Mouse (Mus musculus) liver, embryonic 15.5 days (tissue): Measurements from ENCODE around the gene Arpc3. TPM values are rescaled to one million over a fixed set of nuclear protein-coding genes. Genes with fewer than 3 reads are reported as not detected.

Experiments
- ATAC-seq: fragments of 200-750 bp; cut with Nextera tagmentation; 2 replicates; pipeline ENCODE4 v1.8.0; 2017; ENCODE audit warnings: moderate number of reproducible peaks, mild to moderate bottlenecking, moderate library complexity; ENCODE audit not compliant: insufficient read depth
- H3K27ac ChIP-seq: fragments of 300-500 bp; sonication (generic); replicated peaks from 2 replicates; pipeline ENCODE4 v1.5.1; 2015; ENCODE audit warnings: mild to moderate bottlenecking, inconsistent platforms
- H3K27me3 ChIP-seq: fragments of 300-500 bp; sonication (generic); 2 replicates; pipeline ENCODE4 v1.6.1; 2015; ENCODE audit warnings: mild to moderate bottlenecking, inconsistent platforms
- H3K36me3 ChIP-seq: fragments of 300-500 bp; sonication (generic); replicated peaks from 2 replicates; pipeline ENCODE4 v1.6.1; 2015; ENCODE audit warnings: moderate library complexity, mild to moderate bottlenecking, inconsistent platforms
- H3K4me1 ChIP-seq: fragments of 300-500 bp; sonication (generic); replicated peaks from 2 replicates; pipeline ENCODE4 v1.6.1; 2015; ENCODE audit warnings: inconsistent platforms
- H3K4me2 ChIP-seq: fragments of 300-500 bp; sonication (generic); 2 replicates; pipeline ENCODE4 v1.6.1; 2015; ENCODE audit warnings: moderate library complexity, mild to moderate bottlenecking, inconsistent platforms
- H3K4me3 ChIP-seq: fragments of 300-500 bp; sonication (generic); replicated peaks from 2 replicates; pipeline ENCODE4 v1.5.1; 2015; ENCODE audit warnings: mild to moderate bottlenecking, inconsistent platforms
- H3K9ac ChIP-seq: fragments of 300-500 bp; sonication (generic); 2 replicates; pipeline ENCODE4 v1.6.1; 2015; ENCODE audit warnings: moderate library complexity, mild to moderate bottlenecking, inconsistent platforms
- H3K9me3 ChIP-seq: fragments of 300-500 bp; sonication (generic); replicated peaks from 2 replicates; pipeline ENCODE4 v1.6.1; 2016; ENCODE audit warnings: inconsistent platforms
- WGBS: fragments of 180-500 bp; shearing (Covaris S2); methylation state at CpG from one replicate; pipeline ENCODE4 v1.1.7; 2015; ENCODE audit warnings: mixed read lengths; ENCODE audit not compliant: insufficient replicate concordance; 5-methylcytosine and 5-hydroxymethylcytosine counted together
- polyA plus RNA-seq: library from polyadenylated mRNA; unstranded; fragments of >200 nt; fragmentation: Nextera tagmentation; extraction: Ambion mirVana; gene quantifications from 2 replicates; pipeline ENCODE4 v1.2.1, GENCODE M21; 2015

The Arpc3 gene
- polyA plus RNA-seq, 1 experiment from 2014 or later = 105 TPM

DNA sequence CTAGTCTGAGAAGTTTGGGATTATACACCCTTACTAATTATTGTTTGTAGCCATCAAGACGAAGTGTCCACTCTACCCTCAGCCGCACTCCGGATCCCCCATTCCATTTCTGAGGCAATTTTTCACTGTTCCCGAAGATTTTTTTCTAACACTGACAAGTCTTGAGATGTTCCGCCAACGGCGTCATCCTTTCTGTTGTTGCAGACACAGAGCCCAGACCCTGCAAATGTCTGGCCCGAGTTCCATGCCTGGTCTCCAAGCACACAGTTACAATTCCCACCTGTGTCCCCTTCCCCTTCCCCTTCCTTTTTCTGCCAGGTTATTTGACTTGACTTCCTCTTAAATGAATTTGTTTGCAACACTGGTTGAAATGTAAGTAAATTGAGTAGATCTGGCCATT, 8.2 kb downstream of the Arpc3 start:
- WGBS = 79% methylated on average over 8 of the region's 8 CpGs
- H3K27me3 ChIP-seq = no peaks in the 10 kb centered on the region
- H3K9ac ChIP-seq = no peak overlapping the region
- H3K27ac ChIP-seq = no peak overlapping the region
- peaks cover 86% of the 10 kb centered on the region for H3K36me3 ChIP-seq
- H3K9me3 ChIP-seq = no peaks in the 10 kb centered on the region
- ATAC-seq = no peak
- peaks cover 17% of the 10 kb centered on the region; the same call in 1 of the 2 replicates for H3K4me1 ChIP-seq
- no peak overlapping the region for H3K4me3 ChIP-seq
- H3K4me2 ChIP-seq = no peak overlapping the region

DNA sequence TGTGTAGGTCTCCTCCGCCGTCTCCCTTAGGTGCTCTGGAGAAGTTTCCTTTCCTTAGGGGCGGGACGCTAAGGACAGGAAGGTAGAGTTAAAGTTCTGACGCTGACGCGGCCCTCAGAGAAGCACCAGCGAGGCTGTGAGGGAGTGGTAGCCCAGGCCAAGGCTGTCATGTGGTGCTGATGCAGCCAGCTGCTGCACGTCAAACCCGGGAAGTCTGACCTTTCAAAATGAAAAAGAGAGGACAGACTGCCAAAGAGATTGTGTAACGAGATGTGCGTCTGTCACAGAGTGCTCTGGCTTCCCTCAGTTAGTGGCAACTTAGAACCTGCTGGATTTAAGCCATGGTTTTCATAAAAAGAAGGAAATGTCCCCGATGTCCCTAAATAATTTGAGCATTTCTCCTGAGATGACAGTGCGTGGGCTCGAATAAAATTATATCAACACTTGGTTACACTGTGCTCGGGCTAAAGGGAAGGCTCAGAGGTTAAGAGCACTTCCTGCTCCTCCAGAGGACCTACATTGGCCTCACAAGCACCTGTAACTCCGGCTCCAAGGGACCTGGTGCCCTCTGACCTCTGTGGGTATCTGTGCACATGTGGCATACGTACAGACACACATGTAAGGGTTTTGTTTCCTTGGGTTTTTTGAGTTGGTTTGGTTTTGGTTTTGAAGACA, 9.1 kb downstream of the Arpc3 start:
- Histone ChIP-seq H3K9me3 (no peaks in the 10 kb centered on the region), H3K4me1 (peaks cover 11% of the 10 kb centered on the region; the same call in 1 of the 2 replicates), H3K27ac (no peak overlapping the region), H3K4me2 (no peak overlapping the region), H3K27me3 (no peaks in the 10 kb centered on the region), H3K36me3 (peaks cover 91% of the 10 kb centered on the region), H3K4me3 (no peak overlapping the region), H3K9ac (no peak overlapping the region)
- WGBS = 79% methylated on average over 18 of the region's 18 CpGs
- ATAC-seq = no peak

DNA sequence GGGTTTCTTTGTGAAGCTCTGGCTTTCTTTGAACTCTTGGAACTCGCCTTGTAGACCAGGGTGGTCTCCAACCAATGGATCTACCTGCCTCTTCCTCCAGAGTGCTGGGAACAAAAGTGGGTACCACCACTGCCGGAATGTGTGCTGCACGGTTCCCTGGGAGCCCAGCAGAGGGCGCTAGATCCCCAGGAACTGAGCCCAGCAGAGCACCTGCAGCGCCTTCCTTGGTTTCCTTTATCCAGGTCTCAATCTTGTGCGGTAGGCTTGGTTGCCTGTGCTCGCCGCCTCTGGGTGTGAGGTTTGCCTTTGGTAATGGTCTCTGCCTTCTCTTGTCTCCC, 9.6 kb downstream of the Arpc3 start:
- H3K36me3 ChIP-seq = peaks cover 95% of the 10 kb centered on the region
- H3K27me3 ChIP-seq = no peaks in the 10 kb centered on the region
- no peak overlapping the region for H3K4me3 ChIP-seq
- no peak for ATAC-seq
- WGBS = 25% methylated on average over 8 of the region's 8 CpGs
- H3K9me3 ChIP-seq = no peaks in the 10 kb centered on the region
- no peak overlapping the region for H3K4me2 ChIP-seq
- H3K4me1 ChIP-seq = peaks cover 11% of the 10 kb centered on the region; the same call in 1 of the 2 replicates
- no peak overlapping the region for H3K27ac ChIP-seq
- H3K9ac ChIP-seq = no peak overlapping the region

DNA sequence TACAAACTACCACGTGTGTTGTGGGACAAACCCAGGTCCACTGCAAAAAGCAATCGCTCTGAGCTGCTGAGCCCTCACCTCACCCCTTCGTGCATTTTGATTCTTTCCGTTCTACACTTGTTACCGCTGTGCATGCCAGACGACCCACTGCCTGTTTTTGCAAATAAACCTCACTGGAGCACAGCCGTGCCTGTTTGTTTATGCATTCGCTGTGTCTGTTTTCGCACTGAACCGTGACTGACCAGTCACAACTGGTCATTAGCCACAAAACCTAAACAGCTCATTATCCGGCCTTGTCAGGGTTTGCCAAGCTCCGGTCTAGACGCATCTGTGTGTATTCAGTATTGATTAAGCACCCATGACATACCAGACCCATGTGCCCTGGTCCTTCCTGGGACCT, 10.5 kb downstream of the Arpc3 start:
- Histone ChIP-seq H3K27ac (no peak overlapping the region), H3K36me3 (peaks cover 96% of the 10 kb centered on the region)

DNA sequence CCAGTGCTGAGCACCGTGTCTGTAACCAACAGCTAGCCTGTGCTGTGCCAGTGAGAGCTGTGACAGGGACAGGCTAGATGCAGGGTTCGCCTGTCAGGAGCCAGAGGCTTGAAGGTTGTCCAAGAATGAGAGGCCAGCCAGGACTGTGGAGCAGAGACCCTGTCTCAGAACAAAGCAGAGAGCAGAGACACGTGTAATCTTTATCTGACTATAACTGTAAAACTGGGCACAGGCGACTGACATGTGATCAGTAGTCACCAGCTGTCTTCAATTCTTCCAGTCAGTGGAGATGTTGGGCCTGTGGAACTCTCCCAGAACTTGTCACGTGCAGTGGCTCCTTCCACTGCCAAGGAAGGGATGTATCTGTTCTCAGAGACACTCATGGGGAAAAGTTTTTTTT, 11.1 kb downstream of the Arpc3 start:
- no peak overlapping the region for H3K9ac ChIP-seq
- 79% methylated on average over 5 of the region's 5 CpGs for WGBS
- H3K4me2 ChIP-seq = no peak overlapping the region
- peaks cover 96% of the 10 kb centered on the region for H3K36me3 ChIP-seq
- no peak overlapping the region for H3K4me3 ChIP-seq
- H3K4me1 ChIP-seq = peaks cover 9% of the 10 kb centered on the region; the same call in 1 of the 2 replicates
- no peak for ATAC-seq
- no peaks in the 10 kb centered on the region for H3K9me3 ChIP-seq
- H3K27ac ChIP-seq = no peak overlapping the region
- no peaks in the 10 kb centered on the region for H3K27me3 ChIP-seq

More for the DNA sequence above, 10.5 kb downstream of the Arpc3 start:
- 83% methylated on average over 13 of the region's 13 CpGs for WGBS
- no peaks in the 10 kb centered on the region for H3K27me3 ChIP-seq
- no peak overlapping the region for H3K9ac ChIP-seq
- H3K4me3 ChIP-seq = no peak overlapping the region
- H3K4me2 ChIP-seq = no peak overlapping the region
- no peak for ATAC-seq
- no peaks in the 10 kb centered on the region for H3K9me3 ChIP-seq
- peaks cover 9% of the 10 kb centered on the region; the same call in 1 of the 2 replicates for H3K4me1 ChIP-seq

DNA sequence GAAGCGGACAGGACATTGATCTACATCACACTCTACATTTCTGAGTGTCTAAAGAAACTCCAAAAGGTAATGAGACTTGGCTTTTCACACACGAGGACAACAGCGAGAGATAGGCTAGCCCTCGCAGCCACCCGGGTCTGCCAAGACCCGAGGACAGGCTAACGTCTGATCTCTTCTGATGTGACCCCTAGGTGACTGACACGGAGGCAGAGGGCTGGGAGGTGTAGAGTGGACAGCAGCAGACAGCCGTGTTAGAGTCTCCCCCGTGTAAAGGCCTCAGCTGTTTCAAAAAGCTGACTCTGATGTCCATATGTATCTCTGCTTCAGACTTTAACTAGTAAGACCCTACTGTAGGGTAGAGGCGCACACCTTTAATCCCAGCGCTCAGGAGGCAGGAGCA, 11.7 kb downstream of the Arpc3 start:
- no peak overlapping the region for H3K4me2 ChIP-seq
- no peaks in the 10 kb centered on the region for H3K27me3 ChIP-seq
- H3K36me3 ChIP-seq = peaks cover 90% of the 10 kb centered on the region
- peaks cover 9% of the 10 kb centered on the region; the same call in 1 of the 2 replicates for H3K4me1 ChIP-seq
- no peak overlapping the region for H3K9ac ChIP-seq
- no peak overlapping the region for H3K4me3 ChIP-seq
- WGBS = 88% methylated on average over 12 of the region's 12 CpGs
- H3K9me3 ChIP-seq = no peaks in the 10 kb centered on the region
- no peak overlapping the region for H3K27ac ChIP-seq
- ATAC-seq = no peak

DNA sequence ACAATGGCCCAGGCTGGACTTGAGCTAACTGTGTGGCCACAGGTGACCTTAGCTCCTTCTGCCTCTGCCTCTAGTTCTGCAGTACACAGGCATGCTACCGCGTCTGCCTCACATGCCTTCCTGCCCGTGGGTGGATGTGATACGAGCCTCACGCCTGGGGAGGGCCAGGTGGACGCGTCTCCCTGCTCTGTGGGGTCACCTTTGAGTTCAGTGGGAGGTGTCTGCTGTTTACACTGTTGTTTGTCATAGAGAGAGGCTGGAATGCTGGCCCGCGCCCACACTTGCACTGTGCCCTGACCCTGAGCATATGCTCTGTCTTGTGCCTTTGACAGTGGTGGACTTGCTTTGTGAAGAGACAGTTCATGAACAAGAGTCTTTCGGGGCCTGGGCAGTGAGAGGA, 13.9 kb downstream of the Arpc3 start:
- H3K9me3 ChIP-seq = no peaks in the 10 kb centered on the region
- no peak overlapping the region for H3K4me3 ChIP-seq
- H3K4me1 ChIP-seq = 0 out of 2 replicates have a peak, but pooled peaks cover 6% of the 10 kb centered on the region
- H3K36me3 ChIP-seq = peaks cover 84% of the 10 kb centered on the region
- no peaks in the 10 kb centered on the region for H3K27me3 ChIP-seq
- WGBS = 78% methylated on average over 10 of the region's 10 CpGs
- peak; percentile 66; the same call in 1 of the 2 replicates for ATAC-seq
- H3K4me2 ChIP-seq = no peak overlapping the region
- H3K9ac ChIP-seq = no peak overlapping the region
- H3K27ac ChIP-seq = no peak overlapping the region

DNA sequence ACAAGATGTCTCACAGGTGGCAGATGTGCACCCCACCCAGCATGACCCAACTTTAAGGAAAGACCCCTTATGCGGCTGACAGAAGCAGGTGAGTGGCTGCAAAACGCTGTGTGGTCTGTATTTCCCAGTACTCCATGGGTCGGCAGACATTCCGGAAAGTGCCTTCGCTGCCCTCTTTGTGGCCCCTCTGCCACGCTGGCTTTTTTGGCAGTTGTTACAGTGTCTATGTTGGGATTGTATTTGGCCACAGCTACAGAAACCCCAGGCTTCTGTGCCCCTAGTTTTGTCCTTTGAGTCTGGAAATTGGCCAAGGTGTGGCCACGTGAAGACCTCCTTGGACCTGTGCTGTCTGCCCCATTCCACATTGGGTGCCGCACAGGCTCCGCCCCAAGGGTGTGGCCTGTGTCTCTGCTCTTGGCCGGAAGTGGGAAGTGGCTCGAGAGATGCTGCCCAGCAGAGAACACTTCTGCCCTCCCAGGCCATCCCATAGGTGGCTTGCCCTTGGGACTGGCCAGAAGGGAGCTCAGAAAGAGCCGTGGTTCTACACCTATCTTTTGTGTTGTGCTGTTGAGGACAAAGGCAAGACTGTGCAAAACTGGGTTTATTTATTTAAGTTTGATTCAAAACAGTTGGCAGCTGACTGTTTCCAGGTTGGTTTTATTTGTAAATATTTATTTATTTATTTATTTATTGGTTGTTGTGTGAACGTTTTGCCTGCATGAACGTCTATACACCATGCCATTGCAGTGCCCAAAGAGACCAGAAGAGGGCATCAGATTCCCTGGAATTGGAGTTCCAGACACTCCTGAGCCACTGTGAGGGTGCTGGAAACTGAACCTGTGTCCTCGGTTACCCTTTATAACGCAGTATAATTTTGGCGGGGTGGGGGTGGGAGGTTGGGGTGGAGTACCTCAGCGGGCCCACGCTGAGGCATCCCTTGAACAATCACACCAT, 18.3 kb downstream of the Arpc3 start:
- WGBS = 81% methylated on average over 19 of the region's 19 CpGs
- H3K27me3 ChIP-seq = no peaks in the 10 kb centered on the region
- no peak overlapping the region for H3K4me2 ChIP-seq
- ATAC-seq = no peak
- no peak overlapping the region for H3K4me3 ChIP-seq
- no peaks in the 10 kb centered on the region for H3K4me1 ChIP-seq
- no peaks in the 10 kb centered on the region for H3K9me3 ChIP-seq
- peaks cover 40% of the 10 kb centered on the region for H3K36me3 ChIP-seq
- H3K9ac ChIP-seq = no peak overlapping the region
- H3K27ac ChIP-seq = no peak overlapping the region

DNA sequence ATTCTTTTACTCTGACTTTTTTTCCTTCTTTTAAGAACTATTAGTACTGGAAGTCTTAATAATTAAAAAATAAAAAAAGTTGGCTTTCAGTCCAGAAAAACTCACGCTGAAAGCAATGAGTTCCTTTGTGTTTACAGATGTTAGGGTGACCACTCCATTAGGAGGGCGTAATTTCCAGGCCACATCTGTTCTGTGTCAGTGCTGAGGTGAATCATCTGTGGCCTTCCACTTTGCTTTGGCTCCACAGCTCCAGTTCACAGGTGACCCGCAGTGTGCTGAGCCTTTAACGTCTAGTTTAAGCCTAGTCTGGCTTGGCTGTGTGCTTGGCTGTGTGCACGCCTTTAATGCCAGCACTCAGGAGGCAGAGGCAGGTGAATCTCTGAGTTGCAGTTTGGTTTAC, 20.2 kb downstream of the Arpc3 start:
- no peak for ATAC-seq
- 73% methylated on average over 5 of the region's 5 CpGs for WGBS
- no peaks in the 10 kb centered on the region for H3K9me3 ChIP-seq
- no peaks in the 10 kb centered on the region for H3K27me3 ChIP-seq
- no peaks in the 10 kb centered on the region for H3K4me1 ChIP-seq
- no peak overlapping the region for H3K27ac ChIP-seq
- no peak overlapping the region for H3K9ac ChIP-seq
- H3K4me2 ChIP-seq = no peak overlapping the region
- H3K36me3 ChIP-seq = peaks cover 21% of the 10 kb centered on the region
- no peak overlapping the region for H3K4me3 ChIP-seq

DNA sequence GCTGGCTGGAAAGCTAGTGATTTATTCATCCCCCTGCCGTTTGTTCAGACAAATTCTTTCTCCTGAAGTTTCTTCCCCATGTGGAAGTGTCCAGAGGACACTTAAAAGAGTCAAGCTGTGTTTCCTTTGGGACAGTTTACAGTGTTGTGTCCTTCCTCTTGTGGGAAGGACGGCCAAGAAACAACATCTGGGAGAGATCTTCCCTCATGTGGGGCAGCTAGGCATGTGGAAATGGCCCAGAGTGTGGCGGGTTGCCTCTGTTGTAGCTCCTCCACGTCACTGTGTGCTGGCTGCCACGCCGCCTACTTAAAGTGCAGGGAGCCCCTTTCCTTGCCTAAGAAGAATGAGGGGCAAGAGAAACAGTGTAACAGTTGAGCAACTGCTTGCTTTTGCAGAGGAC, 21.1 kb downstream of the Arpc3 start:
- WGBS = 50% methylated on average over 6 of the region's 6 CpGs
- Histone ChIP-seq H3K9ac (no peak overlapping the region), H3K36me3 (peaks cover 13% of the 10 kb centered on the region), H3K27ac (no peak overlapping the region), H3K9me3 (no peaks in the 10 kb centered on the region), H3K27me3 (no peaks in the 10 kb centered on the region), H3K4me2 (no peak overlapping the region), H3K4me3 (no peak overlapping the region), H3K4me1 (no peaks in the 10 kb centered on the region)
- no peak for ATAC-seq

DNA sequence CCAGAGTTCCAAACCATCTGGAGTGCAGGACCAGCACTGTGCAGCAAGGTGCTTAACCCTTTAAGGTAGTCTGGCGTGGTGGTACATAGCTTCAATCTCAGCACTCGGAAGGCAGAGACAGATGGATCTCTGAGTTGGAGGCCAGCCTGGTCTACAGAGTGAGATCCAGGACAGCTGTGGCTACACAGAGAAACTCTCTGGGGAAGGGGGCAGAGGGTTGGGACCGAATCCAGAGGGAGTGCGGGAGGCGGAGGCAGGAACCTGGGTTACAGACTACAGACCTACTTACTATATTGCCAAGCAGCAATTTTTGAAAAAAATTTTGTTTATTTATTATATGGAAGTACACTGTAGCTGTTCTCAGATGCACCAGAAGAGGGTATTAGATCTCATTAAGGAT, 22.7 kb downstream of the Arpc3 start:
- no peak overlapping the region for H3K4me2 ChIP-seq
- no peak overlapping the region for H3K9ac ChIP-seq
- no peak overlapping the region for H3K27ac ChIP-seq
- no peaks in the 10 kb centered on the region for H3K4me1 ChIP-seq
- no peaks in the 10 kb centered on the region for H3K9me3 ChIP-seq
- no peak overlapping the region for H3K4me3 ChIP-seq
- no peak for ATAC-seq
- peaks cover 11% of the 10 kb centered on the region for H3K36me3 ChIP-seq
- no peaks in the 10 kb centered on the region for H3K27me3 ChIP-seq
- WGBS = 74% methylated on average over 5 of the region's 5 CpGs
